Mouse (Mus musculus): ENCODE measurements at regions not wholly inside any gene's neighbourhood (a gene's known extent, or its start where the extent isn't known, plus 50 kb on each side); places are given as distances from the start of the nearest gene placed in this dataset.
A peak's percentile ranks its signal among the peaks of the same experiment; 100 is the strongest.

DNA sequence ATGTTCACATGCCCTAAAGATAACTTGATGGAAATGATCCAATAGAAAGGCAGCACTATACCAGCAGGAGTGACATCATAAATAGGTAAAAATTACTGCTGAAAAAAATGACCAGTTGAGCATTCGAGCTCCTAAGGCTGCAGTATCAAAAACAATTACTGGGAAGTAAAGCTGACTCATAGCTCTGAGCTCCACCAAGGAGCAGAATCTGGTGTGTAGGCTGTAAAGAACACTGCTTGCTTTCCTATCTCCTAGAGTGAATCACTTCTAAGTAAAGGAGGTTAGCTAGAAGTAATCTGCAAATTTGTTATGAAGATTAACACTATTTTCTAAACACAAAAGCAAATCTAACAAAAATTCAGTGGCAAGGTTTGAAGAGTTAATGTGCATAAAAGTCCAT is 224.9 kb upstream of the 4933436I01Rik start:
- DNase-seq (ENCODE audit: low read depth, low spot score), result peak; percentile 59
